Mouse (Mus musculus): Measurements from ENCODE around the gene Arl3.

Arl3 gene

DNA sequence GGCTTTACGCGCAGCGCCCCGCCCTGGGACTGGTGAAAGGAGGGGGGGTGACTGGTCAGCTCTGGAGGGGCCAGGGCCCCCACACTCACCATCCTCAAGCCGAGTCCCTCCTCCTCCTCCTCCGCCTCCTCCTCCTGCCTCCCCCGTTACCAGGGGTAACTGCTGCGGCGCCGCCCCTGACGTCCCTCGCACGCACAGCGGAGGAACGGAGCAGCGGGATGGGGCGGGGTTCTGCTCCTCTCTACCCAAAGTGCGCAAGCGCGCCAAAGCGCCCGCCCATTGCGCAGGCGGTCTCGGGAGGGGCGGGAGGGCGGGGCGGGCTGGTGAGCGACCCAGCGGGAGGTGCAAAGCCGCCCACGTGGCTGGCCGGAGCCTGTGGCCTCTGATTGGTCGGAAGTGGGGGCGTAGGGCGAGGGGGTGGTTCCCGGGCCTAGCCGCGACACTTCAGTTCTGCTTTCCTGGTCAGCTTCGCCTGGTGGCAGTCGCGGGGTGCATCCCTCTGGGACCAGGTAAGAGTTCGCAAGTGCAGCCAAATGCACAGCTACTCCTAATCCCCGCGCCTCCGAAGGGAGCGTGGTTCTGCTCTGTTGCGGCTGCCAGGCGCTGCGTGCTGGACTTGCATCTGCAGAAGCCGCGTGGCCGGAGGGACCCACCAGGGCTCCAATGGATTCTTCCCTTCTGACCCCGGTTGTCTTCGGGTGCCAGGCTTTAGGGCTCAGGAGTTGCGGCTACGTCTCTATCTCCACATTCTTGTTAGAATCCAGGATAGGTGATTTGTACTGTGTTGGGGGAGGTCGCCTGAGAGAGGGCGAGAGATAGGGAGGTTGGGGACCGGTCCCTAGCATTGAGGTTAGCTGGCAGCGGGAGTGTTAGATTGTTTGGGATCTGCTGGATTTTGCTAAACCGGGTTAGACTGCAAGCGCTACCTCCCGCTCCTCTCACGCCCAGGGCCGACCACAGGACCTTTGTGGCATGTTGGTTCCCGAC lies at the start of gene Arl3, which contains the start of gene Sfxn2:
Gene Arl3, minus strand, starts transcription at position 248 of the 987 bp plus-strand sequence.
Gene Sfxn2, plus strand, starts transcription at position 415 of the 987 bp plus-strand sequence.
- peak; percentile 91 for DNase-seq (ENCODE audit: low read depth, low spot score)

DNA sequence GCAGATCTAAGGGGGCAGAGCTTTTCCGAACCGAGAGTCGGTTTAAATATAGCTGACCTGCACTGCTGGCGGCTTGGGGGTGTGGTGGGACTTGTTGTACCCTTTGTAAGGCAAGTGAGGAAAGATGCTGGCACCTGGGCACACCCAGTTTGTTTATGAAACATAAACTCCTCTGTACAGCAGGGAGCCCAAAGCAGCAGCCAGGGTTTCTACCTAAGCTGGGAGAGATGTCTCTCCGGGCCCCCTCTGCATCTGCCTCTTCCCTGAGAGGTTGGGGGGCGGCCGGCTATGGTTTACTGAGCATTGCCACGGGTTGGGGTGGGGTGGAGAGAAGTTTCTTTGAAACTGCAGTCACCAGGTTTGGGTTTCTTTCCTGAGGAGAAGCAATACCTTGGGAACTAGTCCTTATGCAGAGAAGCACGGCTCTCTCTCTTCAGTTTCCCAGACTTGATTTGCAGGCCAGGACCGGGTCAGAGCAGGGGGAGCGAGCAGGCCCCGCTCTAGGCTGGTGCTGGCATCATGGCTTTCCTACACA lies 49.7 kb upstream of the Arl3 start:
- no peak for DNase-seq (ENCODE audit: low read depth, low spot score)

DNA sequence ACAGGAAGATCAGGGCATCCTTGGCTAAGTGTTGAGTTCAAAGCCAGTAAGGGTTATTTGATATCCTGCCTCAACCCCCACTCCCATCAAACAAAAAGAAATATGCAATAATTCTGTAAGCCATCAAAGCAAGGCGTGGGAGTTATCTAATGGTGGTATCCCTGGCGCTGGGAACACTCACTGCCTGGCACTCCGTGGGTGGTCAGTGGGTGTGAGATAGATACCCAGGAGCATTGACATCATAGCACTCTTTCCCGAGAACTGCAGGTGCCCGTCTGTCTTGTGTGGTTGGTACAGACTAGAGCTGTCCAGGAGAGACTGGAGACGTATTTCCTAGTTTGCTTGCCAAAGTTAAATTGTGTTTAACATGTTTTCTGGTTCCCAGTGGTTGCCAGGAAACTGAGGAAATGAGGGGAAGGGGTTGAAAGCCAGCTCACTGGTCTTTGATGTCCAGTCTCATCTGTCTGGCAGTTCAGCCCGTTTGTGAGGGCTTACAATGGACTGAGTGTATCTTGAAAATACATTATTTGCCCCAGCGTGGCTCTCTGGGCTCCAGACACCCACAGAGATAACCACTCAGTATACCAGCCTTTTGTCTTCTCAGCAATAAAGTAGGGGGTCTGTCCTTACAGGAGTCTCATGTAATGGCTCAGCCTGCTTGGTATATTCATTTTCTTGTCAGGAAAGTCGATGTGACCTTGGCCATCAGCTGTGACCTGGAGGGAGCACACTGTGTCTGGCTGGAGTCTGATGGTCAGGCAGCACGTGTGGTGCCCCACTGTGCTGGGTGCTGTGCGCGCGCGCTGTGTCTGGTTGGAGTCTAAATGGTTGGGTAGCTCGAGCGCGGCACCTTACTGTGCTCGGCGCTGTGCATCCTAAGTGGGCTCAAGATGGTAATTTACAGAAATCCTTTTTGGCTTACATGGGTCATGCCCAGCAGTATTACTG lies 48.5 kb upstream of the Arl3 start:
- no peak for DNase-seq (ENCODE audit: low read depth, low spot score)

DNA sequence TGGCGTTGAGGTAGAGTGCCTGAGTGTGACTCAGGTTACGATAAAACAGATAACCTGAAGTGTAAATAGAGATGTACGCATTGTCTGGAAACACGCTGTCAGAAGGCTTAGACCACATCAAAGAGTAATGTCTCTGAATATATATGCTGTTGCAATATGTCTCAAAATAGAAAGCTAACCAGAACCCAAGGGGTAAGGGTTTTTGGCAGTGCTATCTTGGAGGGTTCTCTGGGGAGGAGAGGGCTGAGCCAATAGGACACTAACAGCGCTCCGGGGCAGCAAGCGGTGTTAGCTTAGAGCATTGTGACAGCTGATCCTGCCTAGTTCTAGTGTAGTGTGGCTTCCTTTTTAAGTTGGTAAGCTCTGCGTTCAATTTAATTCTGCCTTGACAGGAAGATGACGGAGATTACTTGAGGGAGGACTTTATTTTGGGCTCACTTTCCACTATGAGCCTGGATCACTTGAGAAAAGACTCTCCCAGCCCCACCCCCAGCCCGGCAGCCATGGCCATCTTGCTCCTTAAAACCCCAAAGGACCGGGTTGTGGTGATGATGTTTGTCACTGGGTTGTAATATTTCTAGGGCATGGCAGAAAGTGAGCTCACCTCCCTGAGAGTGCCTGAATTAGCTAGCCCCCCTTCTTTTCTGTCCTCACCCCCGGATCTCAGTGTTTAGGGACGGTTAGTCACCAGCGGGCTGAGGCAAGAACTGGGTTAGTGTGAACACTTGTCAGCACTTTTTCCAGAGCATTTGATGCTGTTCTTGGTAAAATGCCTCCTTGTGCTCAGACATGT lies 47.2 kb upstream of the Arl3 start:
- DNase-seq (ENCODE audit: low read depth, low spot score): no peak

DNA sequence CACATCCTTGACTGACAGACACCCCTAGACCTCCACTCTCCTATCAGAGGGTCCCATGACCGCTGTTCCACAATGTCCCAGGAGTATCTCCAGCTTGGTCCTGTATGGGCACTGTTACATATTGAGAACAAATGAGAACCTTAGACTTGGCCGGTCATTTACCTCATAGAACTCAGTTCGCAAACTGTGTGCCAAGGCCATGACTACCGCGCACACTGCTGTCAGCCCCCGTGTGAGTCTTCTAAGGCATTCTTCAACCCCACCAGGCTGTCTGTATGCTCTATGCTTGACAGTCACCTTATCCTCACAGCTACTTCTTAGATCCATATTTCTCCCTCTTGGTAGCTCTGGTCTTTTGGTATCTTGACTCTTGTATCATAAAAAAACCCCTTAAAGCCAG lies 46.5 kb upstream of the Arl3 start:
- DNase-seq (ENCODE audit: low read depth, low spot score): no peak

DNA sequence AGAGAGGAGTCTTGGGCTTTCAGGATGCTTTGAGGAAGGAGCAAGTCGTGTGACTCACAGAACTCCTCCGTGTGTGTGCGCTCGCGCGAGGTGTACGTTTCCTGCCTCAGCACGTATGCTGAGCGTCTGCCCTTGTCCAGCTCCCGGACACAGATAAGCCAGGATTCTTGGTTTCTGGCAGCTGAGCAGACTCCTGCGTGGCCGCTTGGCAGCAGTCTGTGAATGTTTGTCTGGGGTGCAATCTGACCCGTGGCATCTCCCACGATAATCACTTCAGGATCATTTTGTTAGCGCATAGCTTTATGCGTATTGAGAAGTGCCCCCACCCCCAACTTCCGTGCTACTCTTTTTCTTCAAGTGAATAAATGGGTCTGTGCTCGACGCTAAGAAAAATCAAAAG lies 46.0 kb upstream of the Arl3 start:
- no peak for DNase-seq (ENCODE audit: low read depth, low spot score)

DNA sequence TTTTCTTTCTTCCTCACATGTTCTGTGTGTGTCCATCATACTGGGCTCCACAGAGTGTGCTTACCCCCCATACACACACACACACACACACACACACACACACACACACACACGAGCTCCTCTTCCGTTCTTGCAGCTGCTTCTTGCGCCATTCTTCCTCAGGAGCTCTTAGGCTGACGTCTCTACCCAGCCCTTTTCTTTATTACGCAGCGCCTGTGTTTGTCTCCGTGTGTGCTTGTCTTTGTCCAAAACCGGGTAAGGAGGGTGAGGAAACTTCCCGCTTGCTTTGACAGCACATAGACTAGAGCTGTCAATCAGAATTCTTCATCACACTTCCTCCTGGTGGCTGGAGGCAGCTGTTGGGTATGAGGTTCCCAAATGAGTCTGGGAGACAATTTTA lies 45.3 kb upstream of the Arl3 start:
- DNase-seq (ENCODE audit: low read depth, low spot score): no peak

DNA sequence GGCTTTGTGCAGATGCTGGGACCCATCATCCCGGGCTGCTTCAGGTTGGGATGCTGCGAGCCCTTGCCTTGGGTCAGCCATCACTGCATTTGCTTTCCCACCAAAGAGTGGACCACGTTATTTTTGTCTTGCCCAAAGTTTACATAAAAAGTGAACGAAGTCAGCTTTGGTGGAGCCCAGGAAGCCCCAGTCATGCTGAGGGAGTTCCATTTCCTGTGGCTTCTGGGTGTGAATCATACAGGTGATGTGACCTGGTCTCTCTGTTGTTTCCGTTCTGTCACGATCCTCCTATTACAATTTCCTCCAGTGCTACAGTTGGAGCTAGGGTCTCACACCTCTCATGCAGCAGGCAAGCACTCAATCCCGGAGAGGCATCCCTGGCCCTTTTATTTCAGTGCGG lies 44.4 kb upstream of the Arl3 start:
- no peak for DNase-seq (ENCODE audit: low read depth, low spot score)

DNA sequence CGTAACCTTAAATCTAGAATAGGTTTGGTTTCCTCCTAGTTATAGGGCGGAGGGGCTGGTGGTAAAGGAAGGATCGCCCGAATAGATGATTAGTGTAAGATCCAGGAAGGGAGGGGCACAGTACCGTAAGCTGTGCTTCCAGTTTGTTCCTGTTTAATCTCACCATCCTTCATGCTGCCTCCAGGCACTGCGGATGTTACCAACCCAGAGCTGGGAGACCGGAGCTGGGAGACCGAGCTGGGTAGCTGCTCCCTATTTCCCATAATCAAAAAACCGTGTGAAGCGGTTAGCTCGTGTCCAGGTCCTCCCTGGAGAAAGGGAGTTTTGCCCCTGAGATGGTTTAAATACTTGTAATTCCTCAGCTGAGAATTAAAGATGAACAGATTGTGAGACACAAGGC lies 43.4 kb upstream of the Arl3 start:
- no peak for DNase-seq (ENCODE audit: low read depth, low spot score)

DNA sequence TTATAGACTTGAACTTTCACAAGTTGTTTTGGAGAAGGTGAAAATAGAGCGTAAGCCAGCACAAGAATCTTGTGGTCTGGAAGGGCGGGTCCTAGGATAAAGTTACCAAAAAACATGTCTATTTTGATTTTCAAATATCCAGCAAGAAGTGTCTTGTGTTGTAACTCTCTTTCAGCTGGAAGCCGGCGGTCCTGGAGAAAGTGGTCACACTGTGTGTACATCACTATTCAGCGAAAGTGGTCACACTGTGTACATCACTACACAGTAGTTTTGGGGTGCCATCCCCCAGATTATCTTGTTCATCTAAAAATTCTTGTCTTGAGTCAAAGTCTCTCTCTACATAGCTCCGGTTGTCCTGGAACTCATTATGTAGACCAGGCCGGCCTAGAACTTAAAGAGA lies 35.2 kb upstream of the Arl3 start:
- no peak for DNase-seq (ENCODE audit: low read depth, low spot score)

DNA sequence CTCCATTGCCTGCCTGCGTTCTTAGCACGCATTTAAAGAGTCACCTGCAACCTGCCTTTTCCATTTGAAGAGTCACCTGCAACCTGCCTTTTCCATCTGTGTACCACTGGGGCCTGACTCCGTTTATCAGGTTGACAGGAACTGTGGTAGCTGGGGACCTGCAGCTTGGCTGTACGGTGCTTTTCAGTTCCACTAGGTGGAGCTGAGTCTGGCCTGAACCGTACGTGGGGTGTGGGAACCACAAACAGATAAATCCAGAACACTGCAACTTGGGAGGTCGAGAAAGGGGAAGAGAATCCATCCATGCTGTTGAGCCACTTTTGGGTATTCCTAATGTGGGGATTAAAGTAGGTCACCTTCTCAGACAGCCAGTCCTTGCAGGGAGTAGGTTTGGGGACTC lies 34.4 kb upstream of the Arl3 start:
- DNase-seq (ENCODE audit: low read depth, low spot score): no peak

DNA sequence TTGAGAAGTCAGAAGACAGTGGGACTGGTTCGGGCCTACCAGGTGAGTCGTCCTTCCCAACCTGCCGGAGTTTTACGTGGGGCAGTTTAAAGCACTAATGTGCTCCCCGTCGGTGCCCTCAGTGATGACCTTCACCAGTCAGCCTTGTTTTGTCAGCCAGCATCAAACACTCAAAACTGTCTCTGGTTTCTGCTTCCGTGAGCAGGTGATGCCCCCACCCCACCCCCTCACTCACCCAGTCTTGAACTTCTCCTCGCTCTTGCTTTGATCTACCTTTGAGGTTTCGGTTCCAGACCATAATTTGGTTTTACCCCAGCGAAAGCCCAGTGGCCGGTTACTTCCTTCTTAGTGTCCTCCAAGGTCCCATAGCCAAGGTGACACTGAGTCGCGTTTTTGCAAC lies 33.7 kb upstream of the Arl3 start:
- DNase-seq (ENCODE audit: low read depth, low spot score): no peak

DNA sequence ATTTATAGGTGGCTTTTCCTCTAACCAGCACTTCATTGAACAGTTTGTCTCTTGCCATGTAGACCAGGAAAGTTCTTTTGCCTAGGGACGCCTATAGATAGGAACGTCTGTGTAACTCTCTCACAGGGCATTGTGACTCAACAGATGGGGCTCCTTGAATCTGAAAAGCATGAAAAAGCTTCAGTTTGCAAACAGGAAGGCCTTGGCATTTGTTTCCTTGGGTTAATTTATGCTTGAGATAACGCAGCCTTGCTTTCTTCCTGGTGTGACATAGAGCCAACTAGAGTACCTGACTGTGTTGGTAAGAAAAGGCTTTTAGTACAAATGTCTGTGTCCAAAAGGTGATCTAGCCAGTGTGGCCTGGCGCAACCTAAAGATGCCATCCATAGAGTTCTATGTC lies 29.4 kb upstream of the Arl3 start:
- no peak for DNase-seq (ENCODE audit: low read depth, low spot score)

DNA sequence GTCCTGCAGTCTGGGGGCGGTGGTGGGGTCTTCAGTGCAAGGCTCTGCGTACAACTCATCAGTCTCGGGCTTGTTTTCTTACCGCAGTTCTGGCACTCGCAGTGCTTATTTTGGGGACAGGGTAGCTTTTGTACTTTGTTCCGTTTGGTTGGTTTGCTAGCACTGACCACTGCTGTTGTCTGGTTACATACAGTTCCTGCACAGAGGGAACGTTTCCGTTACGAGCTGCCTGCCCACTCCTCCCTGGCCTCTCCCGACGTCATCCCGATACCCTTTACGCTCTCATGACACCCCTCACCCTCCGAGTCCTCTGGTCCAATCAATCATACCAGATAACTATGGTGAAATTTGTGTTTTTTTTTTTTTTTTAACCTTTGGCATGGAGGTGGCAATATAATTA lies 28.5 kb upstream of the Arl3 start:
- no peak for DNase-seq (ENCODE audit: low read depth, low spot score)

DNA sequence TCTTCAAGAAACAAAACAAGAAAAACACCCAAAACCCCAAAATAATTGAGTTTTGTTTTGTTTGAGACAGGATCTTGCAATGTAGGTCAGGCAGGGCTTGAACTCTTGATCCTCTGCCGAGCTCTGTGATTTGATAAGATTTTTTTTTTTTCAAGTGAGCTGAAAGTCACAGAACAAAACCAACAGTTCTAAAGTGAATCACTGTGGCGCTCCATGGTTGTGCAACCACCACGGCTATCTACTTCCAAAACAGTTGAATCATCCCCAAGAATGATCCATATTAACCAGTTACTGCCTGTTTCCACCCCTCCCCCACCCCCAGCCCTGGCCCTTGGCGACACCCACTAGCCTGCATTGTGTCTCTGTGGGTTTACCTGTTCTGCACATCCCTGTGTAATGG lies 27.4 kb upstream of the Arl3 start:
- DNase-seq (ENCODE audit: low read depth, low spot score): no peak

DNA sequence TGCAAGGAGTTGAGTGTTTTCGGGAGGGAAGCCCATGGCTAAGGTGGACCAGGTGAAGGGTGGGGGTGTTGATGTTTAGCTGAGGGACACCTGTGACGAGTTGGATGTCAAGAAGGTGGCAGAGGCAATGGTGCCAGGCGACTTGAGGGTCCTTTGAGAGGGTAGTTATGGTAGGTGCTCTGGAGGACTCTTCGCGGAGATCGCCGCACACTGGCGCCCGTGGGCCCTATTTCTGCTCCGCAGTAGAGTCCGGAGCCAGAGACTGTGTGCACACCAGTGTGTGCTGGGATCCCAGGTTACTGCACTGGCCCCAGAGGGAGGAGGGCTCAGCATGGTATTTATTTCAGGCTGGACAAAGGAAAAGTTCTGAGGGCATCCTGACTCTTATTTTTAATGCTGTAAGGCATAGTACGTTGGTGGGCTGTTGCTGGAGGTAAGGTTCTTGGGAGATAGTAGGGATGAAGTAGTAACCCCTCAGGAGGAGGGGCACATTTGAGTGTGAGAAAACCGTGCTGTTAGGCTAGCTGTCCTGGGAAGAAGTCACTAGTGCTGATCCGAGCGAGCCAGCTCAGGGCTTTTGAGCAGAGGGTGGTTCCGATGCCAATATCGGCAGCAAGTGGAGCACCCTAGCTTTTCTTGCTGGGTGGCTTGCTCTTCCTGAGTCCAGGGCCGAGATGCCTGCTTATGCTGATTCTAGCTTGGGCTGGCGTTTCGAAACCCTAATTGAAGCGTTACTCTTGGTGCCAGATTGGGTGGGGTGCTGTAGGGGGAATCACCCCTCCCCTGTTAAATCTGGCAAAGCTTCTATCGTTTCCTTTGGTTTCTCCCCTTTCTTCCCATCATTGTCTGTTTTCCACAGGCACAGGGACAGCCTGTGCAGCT lies 26.6 kb upstream of the Arl3 start:
- no peak for DNase-seq (ENCODE audit: low read depth, low spot score)

DNA sequence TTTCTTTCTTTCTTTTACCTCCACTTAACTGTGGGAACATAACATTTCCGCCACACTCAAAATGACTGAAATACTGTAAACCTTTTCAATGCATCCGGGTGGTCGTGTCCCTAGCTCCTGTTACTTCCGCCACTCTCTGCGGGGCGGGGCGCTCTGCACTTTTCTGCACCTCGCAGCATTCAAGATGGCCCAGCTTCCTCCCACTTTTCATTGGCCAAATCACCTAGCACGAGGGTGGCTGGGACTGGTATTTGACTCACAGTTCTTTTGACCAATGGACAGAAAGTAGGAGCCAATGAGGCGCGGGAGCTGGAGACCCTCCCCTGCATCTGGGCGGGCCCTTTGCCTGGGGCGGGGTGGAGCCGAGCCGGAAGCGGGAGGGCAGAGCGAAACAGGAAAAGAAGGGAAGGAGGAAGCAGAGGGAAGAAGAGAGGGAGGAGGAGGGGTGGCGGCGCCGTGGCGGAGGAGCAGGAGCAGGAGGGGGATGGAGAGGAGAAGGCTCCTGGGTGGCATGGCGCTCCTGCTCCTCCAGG lies 25.8 kb upstream of the Arl3 start, which contains the start of gene Wbp1l:
Gene Wbp1l, plus strand, starts transcription at position 365 of the 533 bp plus-strand sequence.
- peak; percentile 97 for DNase-seq (ENCODE audit: low read depth, low spot score)

DNA sequence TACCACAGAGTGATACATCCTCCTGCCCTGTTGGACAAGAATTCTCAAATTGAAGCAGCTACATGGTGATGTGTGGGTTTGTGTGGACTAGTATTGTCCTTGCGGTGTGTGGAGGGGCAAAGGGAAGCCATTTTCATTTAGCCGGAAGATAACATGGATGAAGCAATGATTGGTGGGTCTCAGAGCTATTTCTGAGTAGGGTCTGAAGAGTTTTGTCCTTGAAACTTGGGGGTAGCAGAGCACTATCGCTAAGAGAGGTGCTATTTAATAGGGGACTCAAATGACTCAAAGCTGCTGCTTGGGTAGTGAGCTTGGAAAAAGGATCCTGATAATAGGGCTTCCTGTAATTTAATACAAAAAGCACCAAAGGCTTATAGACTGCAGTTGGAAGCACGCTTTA lies 25.2 kb upstream of the Arl3 start:
- no peak for DNase-seq (ENCODE audit: low read depth, low spot score)

DNA sequence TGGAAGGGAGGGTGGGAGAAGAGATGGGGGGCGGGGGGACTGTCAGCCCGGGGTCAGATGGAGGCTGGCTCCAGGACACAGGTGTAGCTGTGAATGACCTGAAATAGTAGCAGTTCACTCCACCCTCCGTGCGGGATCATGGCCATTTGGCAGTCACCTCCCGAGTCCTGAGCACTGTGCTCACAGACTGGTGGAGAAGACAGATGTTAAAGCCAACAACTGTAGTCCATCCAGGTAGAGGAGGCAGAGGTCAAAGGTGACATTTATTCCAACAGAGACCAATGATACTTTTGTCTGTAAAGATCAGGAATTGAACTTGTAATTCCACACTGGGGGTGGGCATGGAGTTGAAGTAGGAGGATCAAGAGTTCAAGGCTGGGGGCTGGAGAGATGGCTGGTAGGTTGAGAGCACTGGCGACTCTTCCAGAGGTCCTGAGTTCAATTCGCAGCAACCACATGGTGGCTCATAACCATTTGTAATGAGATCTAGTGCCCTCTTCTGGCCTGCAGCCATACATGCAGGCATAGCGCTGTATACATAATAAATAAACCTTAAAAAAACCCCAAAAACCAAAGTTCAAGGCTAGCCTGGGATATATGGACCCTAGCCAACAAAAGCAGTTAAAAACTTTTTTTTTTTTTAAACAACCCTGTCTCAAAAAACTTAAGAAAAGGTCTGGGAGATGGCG lies 19.9 kb upstream of the Arl3 start:
- no peak for DNase-seq (ENCODE audit: low read depth, low spot score)

Data from WW6 (cell line).